Mouse (Mus musculus) heart, embryonic 11.5 days (tissue): ENCODE measurements around the gene Ccdc167. TPM values are rescaled to one million over a fixed set of nuclear protein-coding genes. Genes with fewer than 3 reads are reported as not detected.

Source experiments
- ATAC-seq: fragments of 200-750 bp; cut with Nextera tagmentation; replicated peaks from 2 replicates; pipeline ENCODE4 v1.8.0; 2017; ENCODE audit warnings: moderate library complexity; ENCODE audit not compliant: insufficient number of reproducible peaks, low FRiP score, low TSS enrichment
- H3K27ac ChIP-seq: fragments of 300-500 bp; sonication (generic); 2 replicates; pipeline ENCODE4 v1.5.1; 2014; ENCODE audit warnings: mild to moderate bottlenecking, low read depth, low read length
- H3K27me3 ChIP-seq: fragments of 300-500 bp; sonication (generic); 2 replicates; pipeline ENCODE4 v1.6.1; 2014; ENCODE audit warnings: mild to moderate bottlenecking, low read length, mixed read lengths; ENCODE audit not compliant: control insufficient read depth, insufficient read depth
- H3K36me3 ChIP-seq: fragments of 300-500 bp; sonication (generic); 2 replicates; pipeline ENCODE4 v1.6.1; 2014; ENCODE audit warnings: mild to moderate bottlenecking, low read length, moderate library complexity, mixed read lengths; ENCODE audit not compliant: control insufficient read depth, insufficient read depth
- H3K4me1 ChIP-seq: fragments of 300-500 bp; sonication (generic); 2 replicates; pipeline ENCODE4 v1.6.1; 2014; ENCODE audit warnings: low read length; ENCODE audit not compliant: control insufficient read depth, insufficient read depth
- H3K4me2 ChIP-seq: fragments of 300-500 bp; sonication (generic); 2 replicates; pipeline ENCODE4 v1.6.1; 2014; ENCODE audit warnings: mild to moderate bottlenecking, moderate library complexity
- H3K4me3 ChIP-seq: fragments of 300-500 bp; sonication (generic); 2 replicates; pipeline ENCODE4 v1.5.1; 2014; ENCODE audit warnings: low read depth, low read length
- H3K9ac ChIP-seq: fragments of 300-500 bp; sonication (generic); 2 replicates; pipeline ENCODE4 v1.6.1; 2014; ENCODE audit warnings: mild to moderate bottlenecking, low read depth, low read length, moderate library complexity
- H3K9me3 ChIP-seq: fragments of 300-500 bp; sonication (generic); replicated peaks from 2 replicates; pipeline ENCODE4 v1.6.1; 2016; ENCODE audit warnings: low read length; ENCODE audit not compliant: control insufficient read depth
- WGBS: fragments of 180-500 bp; shearing (Covaris S2); extraction: QIAGEN DNeasy Blood & Tissue Kit; methylation state at CpG from one replicate; pipeline ENCODE4 v1.1.7; 2014; ENCODE audit not compliant: insufficient replicate concordance; 5-methylcytosine and 5-hydroxymethylcytosine counted together
- polyA plus RNA-seq: library from polyadenylated mRNA; unstranded; fragments of >200 nt; fragmentation: Nextera tagmentation; extraction: Ambion mirVana; gene quantifications from 2 replicates; pipeline ENCODE4 v1.2.1, GENCODE M21; 2014

Ccdc167 gene
- polyA plus RNA-seq, 1 experiment from 2014 or later, result 18.0 TPM

GRCm38 (mm10) chr17:29684275-29684674 is 32.6 kb downstream of the Ccdc167 start:
- Histone ChIP-seq H3K27me3 (no peaks in the 10 kb centered on the region), H3K27ac (no peak overlapping the region), H3K4me2 (no peak overlapping the region), H3K36me3 (peaks cover 19% of the 10 kb centered on the region), H3K4me3 (no peak overlapping the region), H3K4me1 (peaks cover 19% of the 10 kb centered on the region), H3K9me3 (no peaks in the 10 kb centered on the region), H3K9ac (no peak overlapping the region)
- no peak for ATAC-seq
- WGBS, result 51% methylated on average over 4 of the region's 4 CpGs

- Histone ChIP-seq H3K27me3 (no peaks in the 10 kb centered on the region), H3K36me3 (peaks cover 14% of the 10 kb centered on the region), H3K9ac (no peak overlapping the region), H3K9me3 (no peaks in the 10 kb centered on the region), H3K4me2 (no peak overlapping the region), H3K4me3 (no peak overlapping the region), H3K27ac (no peak overlapping the region), H3K4me1 (peaks cover 19% of the 10 kb centered on the region)
- ATAC-seq, result no peak
- WGBS, result 60% methylated on average over 2 of the region's 2 CpGs
Observed at GRCm38 (mm10) chr17:29683127-29683526, 33.7 kb downstream of the Ccdc167 start.

GRCm38 (mm10) chr17:29682261-29682660 is 34.6 kb downstream of the Ccdc167 start:
- no peak for ATAC-seq
- peaks cover 13% of the 10 kb centered on the region for H3K4me1 ChIP-seq
- no peaks in the 10 kb centered on the region for H3K9me3 ChIP-seq
- no peak overlapping the region for H3K9ac ChIP-seq
- H3K36me3 ChIP-seq, result peaks cover 9% of the 10 kb centered on the region
- no peak overlapping the region for H3K4me2 ChIP-seq
- H3K27ac ChIP-seq, result no peak overlapping the region
- no peaks in the 10 kb centered on the region for H3K27me3 ChIP-seq
- 90% methylated on average over 7 of the region's 7 CpGs for WGBS
- H3K4me3 ChIP-seq, result no peak overlapping the region

- no peaks in the 10 kb centered on the region for H3K27me3 ChIP-seq
- no peak overlapping the region for H3K4me2 ChIP-seq
- WGBS, result 93% methylated on average over 9 of the region's 9 CpGs
- H3K9me3 ChIP-seq, result no peaks in the 10 kb centered on the region
- H3K4me1 ChIP-seq, result peaks cover 9% of the 10 kb centered on the region
- no peak overlapping the region for H3K4me3 ChIP-seq
- peaks cover 15% of the 10 kb centered on the region for H3K36me3 ChIP-seq
- H3K27ac ChIP-seq, result no peak overlapping the region
- no peak overlapping the region for H3K9ac ChIP-seq
- no peak for ATAC-seq
Observed at GRCm38 (mm10) chr17:29681669-29682068, 35.2 kb downstream of the Ccdc167 start.

GRCm38 (mm10) chr17:29680921-29681320 is 35.9 kb downstream of the Ccdc167 start:
- Histone ChIP-seq H3K4me2 (no peak overlapping the region), H3K4me1 (peaks cover 3% of the 10 kb centered on the region; the same call in 1 of the 2 replicates), H3K9ac (no peak overlapping the region), H3K27me3 (no peaks in the 10 kb centered on the region), H3K4me3 (no peak overlapping the region), H3K36me3 (peaks cover 18% of the 10 kb centered on the region), H3K27ac (no peak overlapping the region), H3K9me3 (no peaks in the 10 kb centered on the region)
- ATAC-seq, result no peak
- 62% methylated on average over 2 of the region's 2 CpGs for WGBS

- peaks cover 19% of the 10 kb centered on the region for H3K36me3 ChIP-seq
- H3K27me3 ChIP-seq, result no peaks in the 10 kb centered on the region
- H3K9me3 ChIP-seq, result no peaks in the 10 kb centered on the region
- H3K4me3 ChIP-seq, result no peak overlapping the region
- WGBS, result 82% methylated on average over 2 of the region's 2 CpGs
- H3K4me1 ChIP-seq, result 0 out of 2 replicates have a peak, but pooled peaks cover 3% of the 10 kb centered on the region
- H3K27ac ChIP-seq, result no peak overlapping the region
- H3K9ac ChIP-seq, result no peak overlapping the region
- H3K4me2 ChIP-seq, result no peak overlapping the region
- no peak for ATAC-seq
Observed at GRCm38 (mm10) chr17:29680174-29680573, 36.7 kb downstream of the Ccdc167 start.

GRCm38 (mm10) chr17:29679038-29679767 is 37.6 kb downstream of the Ccdc167 start:
- no peak overlapping the region for H3K4me2 ChIP-seq
- no peak for ATAC-seq
- 86% methylated on average over 6 of the region's 6 CpGs for WGBS
- H3K27ac ChIP-seq, result no peak overlapping the region
- H3K4me3 ChIP-seq, result no peak overlapping the region
- no peaks in the 10 kb centered on the region for H3K27me3 ChIP-seq
- H3K9me3 ChIP-seq, result no peaks in the 10 kb centered on the region
- no peak overlapping the region for H3K9ac ChIP-seq
- peaks cover 24% of the 10 kb centered on the region for H3K36me3 ChIP-seq
- 0 out of 2 replicates have a peak, but pooled peaks cover 3% of the 10 kb centered on the region for H3K4me1 ChIP-seq

GRCm38 (mm10) chr17:29678526-29678925 is 38.3 kb downstream of the Ccdc167 start:
- no peaks in the 10 kb centered on the region for H3K27me3 ChIP-seq
- 86% methylated on average over 8 of the region's 8 CpGs for WGBS
- H3K9me3 ChIP-seq, result no peaks in the 10 kb centered on the region
- no peak overlapping the region for H3K9ac ChIP-seq
- no peak overlapping the region for H3K4me2 ChIP-seq
- no peaks in the 10 kb centered on the region for H3K4me1 ChIP-seq
- ATAC-seq, result no peak
- no peak overlapping the region for H3K27ac ChIP-seq
- H3K36me3 ChIP-seq, result peaks cover 24% of the 10 kb centered on the region
- H3K4me3 ChIP-seq, result no peak overlapping the region

GRCm38 (mm10) chr17:29673325-29673724 is 43.5 kb downstream of the Ccdc167 start:
- 87% methylated on average over 4 of the region's 4 CpGs for WGBS
- Histone ChIP-seq H3K36me3 (peaks cover 22% of the 10 kb centered on the region), H3K27me3 (no peaks in the 10 kb centered on the region), H3K9me3 (no peaks in the 10 kb centered on the region), H3K4me2 (no peak overlapping the region), H3K9ac (no peak overlapping the region), H3K27ac (no peak overlapping the region), H3K4me1 (no peaks in the 10 kb centered on the region), H3K4me3 (no peak overlapping the region)
- ATAC-seq, result no peak
